8 mouse cellular contexts compared by ENCODE assay signal in the genomic region with DNA sequence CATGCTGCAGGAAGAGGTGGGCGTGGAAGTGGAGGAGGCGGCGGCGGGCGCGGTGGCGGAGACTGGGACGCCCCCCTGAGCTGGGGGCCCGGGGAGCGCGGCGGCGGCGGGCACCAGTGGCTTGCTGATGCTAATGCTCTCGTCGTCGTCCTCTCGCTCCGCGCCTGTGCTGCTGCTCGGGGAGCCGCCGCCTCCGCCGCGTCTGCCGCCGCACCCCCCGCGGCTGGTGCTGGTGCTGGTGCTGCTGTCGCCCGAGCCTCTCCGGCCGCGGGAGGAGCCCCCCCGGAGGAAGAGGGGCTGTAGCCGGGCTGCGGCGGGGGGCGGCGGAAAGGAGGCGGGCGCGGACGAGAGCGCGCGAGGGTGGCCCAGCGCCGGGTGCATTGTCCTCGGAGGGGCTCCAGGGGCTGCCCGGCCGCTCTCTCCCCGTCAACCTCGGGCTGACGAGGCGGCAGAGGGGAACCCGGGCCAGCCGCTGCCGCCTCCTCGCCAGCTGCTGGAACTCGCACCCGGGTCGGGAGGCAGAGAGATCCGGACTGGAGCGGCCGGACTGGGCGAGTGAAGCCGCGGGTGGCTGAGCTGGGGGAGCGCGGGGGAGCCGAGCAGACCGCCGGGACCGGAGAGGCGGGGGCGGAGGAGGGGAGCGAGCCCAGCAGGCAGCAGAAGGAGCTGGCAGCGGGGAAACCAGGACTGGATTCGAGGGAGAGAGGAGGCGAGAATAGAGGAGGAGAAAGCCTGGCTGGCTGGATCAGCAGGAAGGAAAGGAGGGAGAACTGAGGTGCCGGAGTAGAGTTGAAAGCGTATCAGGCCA. TPM values are rescaled to one million over a fixed set of nuclear protein-coding genes. Genes with fewer than 3 reads are reported as not detected.
DNase-seq lines count a peak whose midpoint lies in the region; ATAC-seq and TF ChIP-seq lines count a peak whose summit lies in the region.

Tmem121b (minus strand) TSS at position 434 of the 808 bp plus-strand sequence.

- peak; percentile 36 for ATAC-seq in CD4-positive, CD25-positive, alpha-beta regulatory T cell, adult 4 months
- ATAC-seq in activated CD4-positive, CD25-positive, alpha-beta regulatory T cell, adult 4 months = peak; percentile 33
- peak; percentile 42; the same call in 1 of the 2 replicates for ATAC-seq in heart, postnatal 0 days (ENCODE audit: insufficient read depth, low read depth)
- peak; percentile 68 for ATAC-seq in lung, embryonic 16.5 days (ENCODE audit: low read depth)

- no peak for TF ChIP-seq EP300 in heart, postnatal 0 days (IDR thresholded peaks at IDR 0.05; ENCODE audit: low read depth)

- peaks cover 10% of the 10 kb centered on the region; the same call in 1 of the 2 replicates for H3K4me1 ChIP-seq in heart, postnatal 0 days (ENCODE audit: control insufficient read depth, insufficient read depth)
- H3K4me1 ChIP-seq in lung, embryonic 16.5 days (replicated peaks; ENCODE audit: control insufficient read depth, insufficient read depth, low read length) = peaks cover 16% of the 10 kb centered on the region

- H3K4me2 ChIP-seq in heart, postnatal 0 days (ENCODE audit: low read depth, low read length) = peak within 1 kb of the TSS; percentile 100
- peak within 1 kb of the TSS; percentile 99 for H3K4me2 ChIP-seq in lung, embryonic 16.5 days (ENCODE audit: low read depth, low read length)

- no peak within 1 kb of the TSS for H3K27ac ChIP-seq in heart, postnatal 0 days (ENCODE audit: low read depth)
- H3K27ac ChIP-seq in lung, embryonic 16.5 days (ENCODE audit: low read length) = no peak within 1 kb of the TSS

- TF ChIP-seq CTCF in heart, postnatal 0 days (IDR thresholded peaks at IDR 0.05; ENCODE audit: low read depth) = no peak

- H3K27me3 ChIP-seq in heart, postnatal 0 days (ENCODE audit: control insufficient read depth, insufficient read depth, low read length) = peaks cover 49% of the 10 kb centered on the region
- H3K27me3 ChIP-seq in lung, embryonic 16.5 days (ENCODE audit: control insufficient read depth, insufficient read depth, low read depth, low read length) = peaks cover 21% of the 10 kb centered on the region

- DNase-seq in embryo, embryonic 9.5 days (ENCODE audit: extremely low spot score) = peak; percentile 87
- DNase-seq in heart, postnatal 0 days (ENCODE audit: low spot score) = peak; percentile 65
- DNase-seq in layer of hippocampus, postnatal 14 days (ENCODE audit: low spot score in 2 of 2) = peak; percentile 85 to 93
- DNase-seq in ovary, postnatal 36 days (ENCODE audit: low spot score) = peak; percentile 69
- DNase-seq in spleen, postnatal 14 days (ENCODE audit: low spot score in 2 of 2) = no peak

- H3K4me3 ChIP-seq in heart, postnatal 0 days (ENCODE audit: low read depth, low read length) = peak within 1 kb of the TSS; percentile 70
- peak within 1 kb of the TSS; percentile 67 for H3K4me3 ChIP-seq in lung, embryonic 16.5 days (ENCODE audit: low read length)

- H3K9ac ChIP-seq in heart, postnatal 0 days (replicated peaks; ENCODE audit: low read depth, low read length) = peak within 1 kb of the TSS; percentile 45
- H3K9ac ChIP-seq in lung, embryonic 16.5 days (ENCODE audit: low read length) = peak within 1 kb of the TSS; percentile 51

- H3K9me3 ChIP-seq in heart, postnatal 0 days (replicated peaks; ENCODE audit: control insufficient read depth, low read length) = no peaks in the 10 kb centered on the region
- no peaks in the 10 kb centered on the region for H3K9me3 ChIP-seq in lung, embryonic 16.5 days (ENCODE audit: control insufficient read depth, low read length)

- WGBS in heart, postnatal 0 days = under 1% methylated on average over 49 of the region's 84 CpGs
- WGBS in lung, embryonic 16.5 days = under 1% methylated on average over 48 of the region's 84 CpGs

- H3K36me3 ChIP-seq in heart, postnatal 0 days (replicated peaks; ENCODE audit: control insufficient read depth, insufficient read depth, low read length) = no peaks in the 10 kb centered on the region
- no peaks in the 10 kb centered on the region for H3K36me3 ChIP-seq in lung, embryonic 16.5 days (ENCODE audit: control insufficient read depth, insufficient read depth, low read length)

RNA-seq across cellular contexts. Expression of gene Tmem121b, which starts in this region (rescaled TPM):
- under 1 TPM; 0.61 to 0.63 TPM for polyA plus RNA-seq in CD4-positive, CD25-positive, alpha-beta regulatory T cell, adult 4 months (2017; shearing (Covaris generic))
- polyA plus RNA-seq in activated CD4-positive, CD25-positive, alpha-beta regulatory T cell, adult 4 months (2017; shearing (Covaris generic)) = under 1 TPM; 0.13 to 0.22 TPM
- total RNA-seq in heart, postnatal 0 days (2014; rRNA removed; ENCODE audit: low replicate concordance) = not detected in 2 replicates
- polyA plus RNA-seq in heart, postnatal 0 days (2015; fragmentation: Nextera tagmentation; extraction: Ambion mirVana) = not detected in 2 replicates
- 10 to 100 TPM; 41.3 to 42.2 TPM for total RNA-seq in layer of hippocampus, postnatal 14 days (2021)
- 0.10 and 0.14 TPM in 2 replicates for polyA plus RNA-seq in lung, embryonic 16.5 days (2015; fragmentation: Nextera tagmentation; extraction: Ambion mirVana)

Comparison
In these comparisons a context has a peak if more than half of its experiments do, and no peak if none do; other contexts are left out.
1. RNA of gene Tmem121b (total RNA-seq): 41.3 to 42.2 TPM in layer of hippocampus, postnatal 14 days; not detected in heart, postnatal 0 days; every median in the first group is over 10 times any median in the second.
2. Peak in ATAC-seq in CD4-positive, CD25-positive, alpha-beta regulatory T cell, adult 4 months; RNA of the gene not detected or under 1 TPM.
3. Peak in ATAC-seq in activated CD4-positive, CD25-positive, alpha-beta regulatory T cell, adult 4 months; RNA of the gene not detected or under 1 TPM.
4. Peak in DNase-seq, ATAC-seq, H3K4me3 ChIP-seq, H3K9ac ChIP-seq and H3K4me2 ChIP-seq in heart, postnatal 0 days; RNA of the gene not detected or under 1 TPM.
5. Peak in ATAC-seq, H3K4me3 ChIP-seq, H3K9ac ChIP-seq and H3K4me2 ChIP-seq in lung, embryonic 16.5 days; RNA of the gene not detected or under 1 TPM.
6. DNase-seq: peak in embryo, embryonic 9.5 days (single experiment), layer of hippocampus, postnatal 14 days (2 of 2) and ovary, postnatal 36 days (single experiment); none in spleen, postnatal 14 days (0 of 2).
7. Peak in every context shown above with its lines, with median percentiles within 50 percentile points of each other: ATAC-seq.